Mouse (Mus musculus): ENCODE measurements around the gene Gm15293.
"Not testable (repeated sequence)": the region's sequence is repeated elsewhere in the genome, so short reads cannot be mapped to it uniquely, and the experiment has no call there.

Gene Gm15293

GRCm38 (mm10) chr8:21201261-21201660, at the start of gene Gm15293:
Gene Gm15293, plus strand, starts transcription at chr8:21201561.
- DNase-seq = not testable (repeated sequence)

- DNase-seq = not testable (repeated sequence)
Observed at GRCm38 (mm10) chr8:21161977-21162376, 39.4 kb upstream of the Gm15293 start, which contains the start of gene Defa22. Gene Defa22, plus strand, starts transcription at chr8:21162277.

- DNase-seq = not testable (repeated sequence)
Observed at GRCm38 (mm10) chr8:21191314-21191713, 10.0 kb upstream of the Gm15293 start, which contains the start of gene Defa31. Gene Defa31, plus strand, starts transcription at chr8:21191614.
